Mouse (Mus musculus): Measurements from ENCODE around the gene Bmp4.

DNA sequence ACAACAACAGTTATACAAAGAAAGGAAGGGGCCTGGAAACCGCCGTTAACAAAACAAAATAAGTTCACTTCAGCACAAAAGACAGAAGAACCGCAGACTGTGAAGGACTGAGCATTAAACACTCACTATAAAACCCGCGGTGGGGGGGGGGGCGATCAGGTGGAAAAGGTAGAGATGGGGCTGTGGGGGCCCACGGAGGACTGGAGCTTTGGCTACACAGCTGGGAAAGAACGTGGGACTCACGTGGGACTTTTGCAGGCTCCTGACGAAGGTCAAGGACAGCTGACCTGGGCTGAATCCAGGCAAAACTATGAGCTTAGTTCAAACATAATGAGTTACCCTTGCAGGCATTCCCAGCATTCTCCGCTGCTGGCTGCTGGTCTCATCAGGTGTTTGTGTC lies 28.8 kb upstream of the Bmp4 start:
- TF ChIP-seq CTCF (IDR thresholded peaks at IDR 0.05) (no peak), EP300 (IDR thresholded peaks at IDR 0.05) (no peak)
